Mouse (Mus musculus) embryonic fibroblast, embryonic 13.5 days (primary cell): ENCODE results near the gene Camk2g.

Experiments
- CTCF ChIP-seq: IDR thresholded peaks from 2 replicates; pipeline ENCODE4 v1.5.1; 2011; ENCODE audit warnings: mild to moderate bottlenecking, control low read depth, low read length, moderate library complexity, borderline replicate concordance; ENCODE audit not compliant: insufficient read depth
- POLR2A ChIP-seq: IDR thresholded peaks from 2 replicates; pipeline ENCODE4 v1.6.1; 2011; ENCODE audit warnings: low read depth, mild to moderate bottlenecking, control low read depth, low read length, moderate library complexity

DNA sequence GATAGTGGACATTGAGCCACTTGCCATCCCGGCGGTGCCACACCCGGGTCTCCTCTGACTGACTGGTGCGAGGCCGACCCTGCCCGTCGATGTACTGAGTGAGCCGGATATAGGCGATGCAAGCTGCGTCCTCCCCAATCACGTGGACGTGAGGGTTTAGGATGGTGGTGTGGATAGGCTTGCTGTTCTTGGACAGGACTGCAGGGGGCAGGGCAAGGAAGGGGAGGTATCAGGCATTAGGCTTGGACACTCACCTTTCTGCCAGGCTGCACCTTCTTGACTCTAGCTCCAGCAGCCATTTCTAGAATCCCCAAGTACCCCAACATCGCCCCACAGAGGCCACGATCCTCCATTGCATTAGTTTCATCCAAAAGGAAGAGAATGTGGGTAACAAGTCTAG lies 56.6 kb downstream of the Camk2g start:
- TF ChIP-seq POLR2A: no peak
- TF ChIP-seq CTCF: peak; percentile 70; the same call in 1 of the 2 replicates
